Mouse (Mus musculus) heart, embryonic 15.5 days (tissue): ENCODE measurements around the gene Atxn2. TPM values are rescaled to one million over a fixed set of nuclear protein-coding genes. Genes with fewer than 3 reads are reported as not detected.
A peak's percentile ranks its signal among the peaks of the same experiment; 100 is the strongest.

Experiments used
- ATAC-seq: fragments of 200-750 bp; cut with Nextera tagmentation; replicated peaks from 2 replicates; pipeline ENCODE4 v1.8.0; 2017; ENCODE audit warnings: low read depth, moderate TSS enrichment; ENCODE audit not compliant: insufficient number of reproducible peaks, insufficient read depth, low FRiP score
- H3K27ac ChIP-seq: fragments of 300-500 bp; sonication (generic); 2 replicates; pipeline ENCODE4 v1.5.1; 2015; ENCODE audit warnings: mild to moderate bottlenecking, inconsistent platforms
- H3K27me3 ChIP-seq: fragments of 300-500 bp; sonication (generic); 2 replicates; pipeline ENCODE4 v1.6.1; 2015; ENCODE audit warnings: inconsistent platforms
- H3K36me3 ChIP-seq: fragments of 300-500 bp; sonication (generic); 2 replicates; pipeline ENCODE4 v1.6.1; 2015; ENCODE audit warnings: mild to moderate bottlenecking, inconsistent platforms
- H3K4me1 ChIP-seq: fragments of 300-500 bp; sonication (generic); replicated peaks from 2 replicates; pipeline ENCODE4 v1.6.1; 2015; ENCODE audit warnings: inconsistent platforms
- H3K4me2 ChIP-seq: fragments of 300-500 bp; sonication (generic); 2 replicates; pipeline ENCODE4 v1.6.1; 2015; ENCODE audit warnings: inconsistent platforms, mild to moderate bottlenecking, moderate library complexity
- H3K4me3 ChIP-seq: fragments of 300-500 bp; sonication (generic); 2 replicates; pipeline ENCODE4 v1.5.1; 2015; ENCODE audit warnings: mild to moderate bottlenecking, inconsistent platforms
- H3K9ac ChIP-seq: fragments of 300-500 bp; sonication (generic); 2 replicates; pipeline ENCODE4 v1.6.1; 2015; ENCODE audit warnings: mild to moderate bottlenecking, inconsistent platforms
- H3K9me3 ChIP-seq: fragments of 300-500 bp; sonication (generic); replicated peaks from 2 replicates; pipeline ENCODE4 v1.6.1; 2016; ENCODE audit warnings: inconsistent platforms
- WGBS: fragments of 180-500 bp; shearing (Covaris S2); methylation state at CpG from one replicate; pipeline ENCODE4 v1.1.7; 2015; ENCODE audit warnings: mixed read lengths; 5-methylcytosine and 5-hydroxymethylcytosine counted together
- polyA plus RNA-seq: library from polyadenylated mRNA; unstranded; fragments of >200 nt; fragmentation: Nextera tagmentation; extraction: Ambion mirVana; gene quantifications from 2 replicates; pipeline ENCODE4 v1.2.1, GENCODE M21; 2015

Atxn2 gene
- polyA plus RNA-seq = 59.4 and 63.7 TPM in 2 replicates

DNA sequence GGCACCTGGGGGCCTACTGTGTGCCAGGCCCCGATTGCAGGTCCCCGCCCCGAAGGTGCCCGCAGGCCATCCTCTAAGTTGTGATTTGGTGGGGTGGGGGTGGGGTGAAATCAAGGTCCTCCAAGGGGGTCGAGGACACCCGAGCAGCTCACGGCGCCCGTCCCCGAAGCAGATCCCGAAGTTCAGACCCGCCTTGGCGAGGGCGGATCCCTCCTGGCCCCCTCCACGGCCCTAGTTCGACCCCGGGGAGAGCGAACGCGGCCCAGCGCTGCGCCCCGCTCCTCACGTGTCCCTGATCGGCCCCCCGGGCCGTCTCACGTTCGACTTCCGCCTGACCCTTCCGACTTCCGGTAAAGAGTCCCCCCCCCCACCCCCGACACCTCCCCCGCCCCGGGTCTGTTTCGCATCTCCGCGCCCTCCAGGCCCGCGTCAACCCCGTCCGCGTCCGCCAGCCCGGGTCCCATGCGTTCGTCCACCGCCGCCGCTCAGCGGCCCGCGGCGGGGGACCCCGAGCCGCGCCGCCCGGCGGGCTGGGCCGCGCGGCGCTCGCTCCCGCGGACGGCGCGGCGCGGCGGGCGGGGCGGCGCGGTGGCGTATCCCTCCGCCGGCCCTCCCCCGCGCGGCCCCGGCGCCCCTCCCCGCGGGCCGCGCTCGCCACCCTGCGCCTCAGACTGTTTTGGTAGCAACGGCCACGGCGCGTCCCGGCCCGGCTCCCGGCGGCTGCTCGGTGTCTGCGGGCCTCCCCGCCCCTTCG is at the start of gene Atxn2:
Atxn2 (plus strand) TSS at position 164 of the 754 bp plus-strand sequence.
- H3K27me3 ChIP-seq = no peaks in the 10 kb centered on the region
- ATAC-seq = peak; percentile 75

DNA sequence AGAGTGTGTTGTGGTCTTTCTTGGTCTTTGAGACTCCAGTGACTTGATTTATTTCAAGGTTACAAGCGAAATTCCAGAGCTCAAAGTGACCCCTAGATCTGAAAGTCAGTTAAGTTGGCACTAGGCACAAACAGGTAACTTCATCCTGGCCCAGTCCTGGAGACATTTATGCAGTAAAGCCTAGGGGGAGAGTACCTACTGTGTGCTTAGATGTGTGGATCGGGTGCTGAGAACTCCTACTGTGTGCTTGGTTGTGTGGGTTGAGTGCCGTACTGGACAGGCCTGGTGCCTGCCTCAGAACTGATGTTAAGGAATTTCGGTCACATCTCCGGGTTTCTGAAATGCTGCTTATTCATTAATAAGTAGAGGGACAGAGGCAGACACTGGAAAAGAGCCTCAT is 49.6 kb upstream of the Atxn2 start:
- ATAC-seq = no peak
- Histone ChIP-seq H3K4me3 (peak overlapping the region; percentile 90), H3K9ac (peak overlapping the region; percentile 88), H3K27ac (no peak overlapping the region), H3K36me3 (peaks cover 28% of the 10 kb centered on the region), H3K4me2 (peak overlapping the region; percentile 74), H3K4me1 (peaks cover 15% of the 10 kb centered on the region), H3K27me3 (no peaks in the 10 kb centered on the region), H3K9me3 (no peaks in the 10 kb centered on the region)
- WGBS = 82% methylated on average over 5 of the region's 5 CpGs

More for the DNA sequence above, at the start of gene Atxn2:
- Histone ChIP-seq H3K9ac (peak within 1 kb of the TSS; percentile 98), H3K27ac (peak within 1 kb of the TSS; percentile 98), H3K36me3 (no peaks in the 10 kb centered on the region), H3K9me3 (no peaks in the 10 kb centered on the region), H3K4me2 (peak within 1 kb of the TSS; percentile 83), H3K4me3 (peak within 1 kb of the TSS; percentile 82), H3K4me1 (peaks cover 32% of the 10 kb centered on the region)
- WGBS = 0% methylated on average over 58 of the region's 103 CpGs

DNA sequence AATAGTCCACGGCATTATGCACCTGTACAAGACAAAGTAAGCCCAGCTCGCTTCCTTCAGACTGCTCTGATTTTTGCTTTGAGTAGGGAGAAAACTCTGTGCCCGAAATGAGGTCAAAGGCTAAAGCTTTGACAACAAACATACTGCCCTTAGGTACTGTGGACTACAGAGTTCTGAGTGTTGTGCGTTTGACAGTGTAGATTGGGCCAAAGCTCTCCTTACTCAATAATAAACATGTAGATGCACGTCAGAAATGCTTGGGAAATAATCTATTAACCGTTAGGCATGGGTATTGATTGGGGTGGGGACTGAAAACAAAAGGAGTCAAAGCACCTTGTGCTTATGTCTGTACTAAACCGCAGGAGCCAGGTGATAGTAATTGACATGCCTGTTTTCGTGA is 47.7 kb upstream of the Atxn2 start:
- Histone ChIP-seq H3K27ac (no peak overlapping the region), H3K9ac (no peak overlapping the region), H3K4me2 (no peak overlapping the region), H3K27me3 (no peaks in the 10 kb centered on the region), H3K4me1 (peaks cover 15% of the 10 kb centered on the region), H3K36me3 (peaks cover 36% of the 10 kb centered on the region), H3K4me3 (no peak overlapping the region), H3K9me3 (no peaks in the 10 kb centered on the region)
- WGBS = 87% methylated on average over 8 of the region's 8 CpGs
- no peak for ATAC-seq

DNA sequence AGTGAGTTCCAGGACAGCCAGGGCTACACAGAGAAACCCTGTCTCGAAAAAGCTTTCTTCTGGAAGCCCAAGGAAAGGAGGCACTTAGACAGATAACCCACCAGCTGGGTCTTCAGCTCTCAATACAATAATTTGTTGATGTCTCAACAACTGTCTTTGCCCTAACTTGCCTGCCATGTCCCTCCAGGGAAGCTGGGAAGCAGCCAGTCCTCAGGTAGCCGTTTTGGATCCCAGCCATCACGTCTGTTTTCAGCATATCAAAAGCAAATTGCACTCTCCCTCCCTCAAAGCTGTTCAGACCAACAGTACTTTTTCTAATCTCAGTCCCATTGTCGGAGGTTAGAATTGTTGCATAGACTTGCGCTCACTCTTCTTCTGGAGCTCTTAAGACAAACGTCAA is 47.1 kb upstream of the Atxn2 start:
- 80% methylated on average over 6 of the region's 6 CpGs for WGBS
- H3K27me3 ChIP-seq = no peaks in the 10 kb centered on the region
- H3K4me1 ChIP-seq = peaks cover 15% of the 10 kb centered on the region
- no peak overlapping the region for H3K27ac ChIP-seq
- H3K36me3 ChIP-seq = peaks cover 38% of the 10 kb centered on the region
- ATAC-seq = no peak
- no peak overlapping the region for H3K4me3 ChIP-seq
- H3K4me2 ChIP-seq = no peak overlapping the region
- H3K9ac ChIP-seq = no peak overlapping the region
- H3K9me3 ChIP-seq = no peaks in the 10 kb centered on the region

DNA sequence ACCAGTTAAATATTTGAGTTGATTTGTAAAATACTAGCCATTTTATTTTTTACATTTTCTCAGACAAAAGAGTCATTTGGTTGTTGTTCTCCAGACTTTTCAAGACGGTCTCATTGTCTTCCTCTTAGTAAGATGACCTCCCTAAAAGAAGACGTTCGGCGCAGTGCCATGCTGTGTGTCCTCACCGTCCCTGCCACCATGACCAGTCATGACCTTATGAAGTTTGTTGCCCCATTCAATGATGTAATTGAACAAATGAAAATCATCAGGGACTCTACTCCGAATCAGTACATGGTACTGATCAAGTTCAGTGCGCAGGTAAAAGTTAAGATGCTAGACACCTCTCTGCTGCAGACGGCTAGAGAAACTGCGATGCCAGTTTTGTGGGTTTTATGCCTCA is 46.2 kb upstream of the Atxn2 start:
- H3K4me3 ChIP-seq = no peak overlapping the region
- 95% methylated on average over 9 of the region's 9 CpGs for WGBS
- no peak overlapping the region for H3K4me2 ChIP-seq
- peaks cover 10% of the 10 kb centered on the region for H3K4me1 ChIP-seq
- no peak overlapping the region for H3K27ac ChIP-seq
- H3K9ac ChIP-seq = no peak overlapping the region
- H3K36me3 ChIP-seq = peaks cover 43% of the 10 kb centered on the region
- no peaks in the 10 kb centered on the region for H3K9me3 ChIP-seq
- H3K27me3 ChIP-seq = no peaks in the 10 kb centered on the region
- ATAC-seq = no peak

DNA sequence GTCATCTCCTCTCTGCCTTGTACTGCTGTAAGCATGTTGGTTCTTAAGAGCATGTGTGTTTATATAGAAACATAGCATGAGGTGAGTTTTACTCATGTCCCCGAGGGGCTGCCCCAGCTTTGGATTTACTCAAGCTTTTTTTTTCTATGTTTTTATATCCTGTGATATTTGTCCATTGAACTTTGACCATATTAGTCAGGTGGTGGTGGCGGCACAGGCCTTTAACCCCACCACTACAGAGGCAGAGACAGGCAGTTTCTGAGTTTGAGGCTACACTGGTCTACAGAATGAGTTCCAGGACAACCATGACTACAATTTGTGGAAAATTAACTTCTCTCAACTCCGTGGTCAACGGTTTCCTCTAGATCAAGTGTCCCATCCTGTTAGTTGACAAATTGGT is 44.1 kb upstream of the Atxn2 start:
- no peaks in the 10 kb centered on the region for H3K4me1 ChIP-seq
- H3K4me3 ChIP-seq = no peak overlapping the region
- H3K36me3 ChIP-seq = peaks cover 46% of the 10 kb centered on the region
- no peaks in the 10 kb centered on the region for H3K27me3 ChIP-seq
- no peak overlapping the region for H3K27ac ChIP-seq
- no peak for ATAC-seq
- no peak overlapping the region for H3K4me2 ChIP-seq
- H3K9ac ChIP-seq = no peak overlapping the region
- WGBS = 88% methylated on average over 4 of the region's 4 CpGs
- no peaks in the 10 kb centered on the region; the same call in 1 of the 2 replicates for H3K9me3 ChIP-seq

DNA sequence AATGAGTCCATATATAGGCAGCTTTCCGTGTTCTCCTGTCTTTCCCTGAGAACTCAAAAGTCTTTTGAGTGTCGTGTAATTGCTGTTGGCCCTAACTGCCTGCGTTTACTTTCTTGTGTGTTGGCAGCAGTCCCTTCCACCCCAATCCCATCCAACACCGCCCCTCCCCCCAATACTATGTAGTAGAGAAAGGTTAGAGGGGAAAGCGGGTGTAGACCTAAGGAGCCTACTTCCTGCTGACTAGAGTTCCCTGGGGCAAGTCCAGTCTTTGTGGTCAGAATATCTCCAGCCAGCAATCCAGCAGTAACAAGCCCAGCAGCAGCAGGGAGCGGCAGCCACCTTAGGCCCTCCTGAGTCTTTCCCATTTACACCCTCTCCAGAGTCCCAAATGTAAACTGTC is 42.7 kb upstream of the Atxn2 start:
- H3K27me3 ChIP-seq = no peaks in the 10 kb centered on the region
- no peak overlapping the region for H3K27ac ChIP-seq
- H3K36me3 ChIP-seq = peaks cover 44% of the 10 kb centered on the region
- H3K9me3 ChIP-seq = no peaks in the 10 kb centered on the region; the same call in 1 of the 2 replicates
- WGBS = 68% methylated on average over 6 of the region's 6 CpGs
- no peak for ATAC-seq
- no peak overlapping the region for H3K9ac ChIP-seq
- H3K4me3 ChIP-seq = no peak overlapping the region
- H3K4me1 ChIP-seq = no peaks in the 10 kb centered on the region
- H3K4me2 ChIP-seq = no peak overlapping the region

DNA sequence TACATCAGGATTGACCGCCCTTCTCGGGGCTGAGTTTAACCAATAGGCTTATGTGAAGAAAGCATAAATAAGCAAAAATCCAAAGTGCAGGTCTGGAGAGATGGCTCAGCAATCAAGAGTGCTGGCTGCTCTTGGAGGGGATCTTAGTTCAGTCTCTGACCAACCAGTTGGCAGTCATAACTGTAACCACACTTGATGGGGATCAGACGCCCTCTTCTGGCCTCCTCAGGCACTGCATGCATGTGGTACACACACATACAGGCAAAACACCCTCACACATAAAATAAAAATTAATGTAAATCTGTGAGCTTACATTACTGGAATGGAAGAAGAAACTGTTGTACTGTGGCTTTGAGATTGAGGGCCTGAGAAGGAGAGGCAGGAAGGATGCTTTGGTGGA is 40.7 kb upstream of the Atxn2 start:
- Histone ChIP-seq H3K4me1 (no peaks in the 10 kb centered on the region), H3K4me2 (no peak overlapping the region), H3K27me3 (no peaks in the 10 kb centered on the region), H3K27ac (no peak overlapping the region), H3K9me3 (no peaks in the 10 kb centered on the region; the same call in 1 of the 2 replicates), H3K9ac (no peak overlapping the region), H3K4me3 (no peak overlapping the region), H3K36me3 (peaks cover 37% of the 10 kb centered on the region)
- ATAC-seq = no peak
- 78% methylated on average over 3 of the region's 3 CpGs for WGBS

DNA sequence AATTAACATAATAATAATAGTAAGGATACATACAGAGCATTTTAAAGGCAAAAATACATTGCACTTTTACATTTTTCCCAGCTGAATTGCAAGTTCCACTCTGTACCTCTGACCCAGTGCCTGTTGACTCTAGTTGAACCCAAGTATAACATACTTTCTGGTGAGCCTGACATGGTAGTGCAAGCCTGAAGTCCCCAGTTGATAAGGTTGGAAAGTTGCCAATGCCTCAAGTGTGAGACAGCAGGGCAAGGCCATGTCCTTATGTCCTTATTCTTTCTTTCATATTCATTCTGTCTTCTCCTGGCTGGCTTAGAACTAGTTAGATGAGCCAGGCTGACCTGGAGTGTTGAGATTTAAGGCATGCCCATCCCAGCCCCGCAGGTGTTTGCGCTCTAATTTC is 28.9 kb upstream of the Atxn2 start:
- no peak overlapping the region for H3K9ac ChIP-seq
- no peaks in the 10 kb centered on the region for H3K9me3 ChIP-seq
- H3K27ac ChIP-seq = no peak overlapping the region
- peaks cover 25% of the 10 kb centered on the region for H3K4me1 ChIP-seq
- no peak overlapping the region for H3K4me2 ChIP-seq
- no peak overlapping the region for H3K4me3 ChIP-seq
- ATAC-seq = 0 out of 2 replicates have a peak, but pooled peaks have one; percentile 50
- no peaks in the 10 kb centered on the region for H3K27me3 ChIP-seq
- H3K36me3 ChIP-seq = peaks cover 81% of the 10 kb centered on the region
- 94% methylated on average over 2 of the region's 2 CpGs for WGBS

DNA sequence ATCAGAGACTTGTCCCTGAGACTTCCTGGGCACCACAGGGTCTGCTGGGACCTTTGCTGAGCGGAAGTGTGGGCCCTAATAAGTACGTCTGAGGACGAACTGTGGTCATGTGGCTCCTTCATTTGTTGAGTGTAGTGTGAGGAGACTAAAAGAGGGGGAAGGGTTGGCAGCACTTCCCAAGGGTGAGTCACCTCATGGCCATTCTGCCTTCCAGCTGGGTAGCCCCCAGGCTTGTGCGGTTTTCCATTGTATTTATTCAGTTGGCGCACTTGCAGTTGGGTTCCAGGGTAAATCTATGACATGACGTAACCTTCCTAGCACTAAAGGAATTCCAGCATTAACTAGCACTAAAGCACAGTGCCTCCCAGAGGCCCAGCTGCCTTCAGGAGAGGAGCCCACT is 25.6 kb upstream of the Atxn2 start:
- 66% methylated on average over 6 of the region's 6 CpGs for WGBS
- peaks cover 25% of the 10 kb centered on the region for H3K4me1 ChIP-seq
- 0 out of 2 replicates have a peak, but pooled peaks have one; percentile 38 for ATAC-seq
- H3K36me3 ChIP-seq = peaks cover 51% of the 10 kb centered on the region
- H3K27ac ChIP-seq = peak overlapping the region; percentile 42
- H3K4me2 ChIP-seq = no peak overlapping the region
- H3K9ac ChIP-seq = no peak overlapping the region
- H3K4me3 ChIP-seq = no peak overlapping the region
- no peaks in the 10 kb centered on the region for H3K27me3 ChIP-seq
- H3K9me3 ChIP-seq = no peaks in the 10 kb centered on the region

DNA sequence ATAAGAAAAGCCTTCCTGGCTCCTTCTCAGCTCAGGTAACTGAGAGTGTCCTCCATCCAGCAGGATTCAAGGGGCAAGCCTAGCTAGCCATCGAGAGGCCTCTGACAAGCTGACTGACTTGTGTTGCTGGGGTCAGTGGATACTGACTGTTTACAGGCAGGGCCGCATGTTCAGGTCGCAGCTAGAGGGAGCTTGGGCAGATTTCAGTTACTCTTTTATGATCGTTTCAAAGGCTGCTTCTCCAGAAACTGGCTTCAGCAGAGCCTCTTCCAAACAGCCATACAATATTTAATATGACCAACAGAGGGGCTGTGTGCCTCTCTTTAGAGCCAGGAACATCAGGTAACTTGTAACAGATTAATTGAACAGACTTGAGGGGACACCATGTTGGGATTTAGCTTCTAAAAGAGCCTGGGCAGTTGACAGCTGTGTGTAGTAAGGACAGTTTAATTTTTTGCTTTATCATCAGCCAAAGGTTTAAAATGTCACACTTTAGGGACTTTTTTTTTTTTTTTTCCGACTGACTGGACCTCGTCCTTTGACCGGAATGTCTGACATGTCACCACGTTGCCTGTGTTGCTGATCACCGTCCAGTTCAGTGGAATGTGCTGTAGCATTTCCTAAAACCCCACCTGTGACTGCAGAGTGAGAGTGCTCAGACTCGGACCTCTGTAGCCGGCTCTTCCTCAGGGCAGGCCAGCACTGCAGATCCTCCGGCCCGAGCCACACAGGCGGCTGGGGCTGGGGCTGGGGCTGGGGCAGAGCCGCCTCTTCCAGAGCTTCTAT is 24.8 kb upstream of the Atxn2 start:
- peaks cover 28% of the 10 kb centered on the region for H3K4me1 ChIP-seq
- no peaks in the 10 kb centered on the region for H3K27me3 ChIP-seq
- no peak for ATAC-seq
- H3K4me2 ChIP-seq = peak overlapping the region; percentile 29
- H3K9me3 ChIP-seq = no peaks in the 10 kb centered on the region
- H3K36me3 ChIP-seq = peaks cover 44% of the 10 kb centered on the region
- H3K9ac ChIP-seq = no peak overlapping the region
- 37% methylated on average over 15 of the region's 15 CpGs for WGBS
- H3K27ac ChIP-seq = peak overlapping the region; percentile 42
- no peak overlapping the region for H3K4me3 ChIP-seq
